ENCODE assay signal across 29 mouse cellular contexts in the genomic region with DNA sequence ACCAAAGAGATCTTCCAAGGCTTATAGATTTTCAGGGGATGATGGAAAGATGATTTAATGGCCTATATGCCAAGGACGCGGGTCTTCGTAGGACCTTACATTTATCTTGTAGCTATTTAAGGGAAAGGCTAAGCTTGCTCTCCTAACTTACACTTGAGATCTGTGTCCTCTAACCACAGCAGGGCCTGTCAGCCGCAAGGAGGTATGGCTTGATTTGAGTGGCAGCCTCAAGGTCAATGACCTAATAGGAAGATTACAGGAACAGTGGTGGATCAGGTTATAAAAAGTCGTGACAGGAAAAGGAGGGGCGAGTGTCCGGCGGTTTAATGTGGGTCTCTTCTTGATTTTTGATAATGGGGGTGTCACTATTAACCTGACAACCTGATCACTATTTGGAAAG. TPM values are rescaled to one million over a fixed set of nuclear protein-coding genes. Genes with fewer than 3 reads are reported as not detected.
DNase-seq lines count a peak whose midpoint lies in the region; ATAC-seq and TF ChIP-seq lines count a peak whose summit lies in the region.
"Had no signal": no experiment of that assay in that cellular context is flagged by ENCODE, and none has a peak within 500 bp of the region (broad histone marks: within the 10 kb centered on the region; RNA-seq: fewer than 3 reads in every experiment).

No protein-coding gene starts in this region.

- H3K9ac ChIP-seq in heart, embryonic 13.5 days = no peak overlapping the region
- no peak overlapping the region for H3K9ac ChIP-seq in heart, postnatal 0 days (replicated peaks; ENCODE audit: low read depth, low read length)
- H3K9ac ChIP-seq: embryonic facial prominence, embryonic 13.5 days; forebrain, embryonic 12.5 days; forebrain, embryonic 15.5 days; hindbrain, embryonic 14.5 days had no signal

- intact Hi-C loops in heart, postnatal 25 days (cut with DNase I) = no loop called here

- DNase-seq in adrenal gland, postnatal 14 days = peak; percentile 33
- no peak for DNase-seq in adrenal gland, postnatal 4 days (ENCODE audit: low spot score in 2 of 2)
- DNase-seq in heart, adult 11 months = no peak
- DNase-seq in heart, postnatal 0 days (ENCODE audit: low spot score) = peak; percentile 44
- DNase-seq in heart, postnatal 25 days (ENCODE audit: low spot score) = no peak
- no peak for DNase-seq in gastrocnemius, postnatal 4 days (ENCODE audit: low spot score in 2 of 2)
- DNase-seq: adrenal gland, postnatal 10 days; B cell, adult 2 months; cerebellum, adult 11-12 months; cerebellum, adult 8-10 months; cerebellum, postnatal 10 days; cerebellum, postnatal 36 days; embryo, embryonic 11 days; gastrocnemius, postnatal 25 days; kidney, adult 2 months had no signal

- no peaks in the 10 kb centered on the region for H3K27me3 ChIP-seq in heart, embryonic 13.5 days (replicated peaks)
- no peaks in the 10 kb centered on the region for H3K27me3 ChIP-seq in heart, postnatal 0 days (ENCODE audit: control insufficient read depth, insufficient read depth, low read length)
- H3K27me3 ChIP-seq: CH12.LX; embryonic facial prominence, embryonic 13.5 days; forebrain, embryonic 12.5 days; forebrain, embryonic 15.5 days; Patski had no signal

- H3K4me3 ChIP-seq in heart, embryonic 13.5 days = no peak overlapping the region
- no peak overlapping the region for H3K4me3 ChIP-seq in heart, postnatal 0 days (ENCODE audit: low read depth, low read length)
- H3K4me3 ChIP-seq: embryonic facial prominence, embryonic 10.5 days; embryonic facial prominence, embryonic 13.5 days; erythroblast, embryonic 14.5 days; forebrain, embryonic 12.5 days; forebrain, embryonic 15.5 days had no signal

- no peak for TF ChIP-seq CTCF in heart, postnatal 0 days (IDR thresholded peaks at IDR 0.05; ENCODE audit: low read depth)

- peak overlapping the region; percentile 48 for H3K27ac ChIP-seq in heart, embryonic 13.5 days (replicated peaks)
- no peak overlapping the region for H3K27ac ChIP-seq in heart, postnatal 0 days (ENCODE audit: low read depth)
- H3K27ac ChIP-seq: embryonic facial prominence, embryonic 10.5 days; embryonic facial prominence, embryonic 13.5 days; forebrain, embryonic 12.5 days; forebrain, embryonic 15.5 days; hindbrain, embryonic 14.5 days; hindbrain, postnatal 0 days had no signal

- TF ChIP-seq EP300 in heart, postnatal 0 days (IDR thresholded peaks at IDR 0.05; ENCODE audit: low read depth) = no peak

- H3K4me2 ChIP-seq in heart, embryonic 13.5 days = no peak overlapping the region
- H3K4me2 ChIP-seq in heart, postnatal 0 days (ENCODE audit: low read depth, low read length) = no peak overlapping the region
- H3K4me2 ChIP-seq: embryonic facial prominence, embryonic 13.5 days; forebrain, embryonic 12.5 days; forebrain, embryonic 15.5 days; hindbrain, embryonic 14.5 days had no signal

- 0 out of 2 replicates have a peak, but pooled peaks cover under 1% of the 10 kb centered on the region for H3K9me3 ChIP-seq in heart, embryonic 13.5 days
- no peaks in the 10 kb centered on the region for H3K9me3 ChIP-seq in heart, postnatal 0 days (replicated peaks; ENCODE audit: control insufficient read depth, low read length)
- H3K9me3 ChIP-seq: embryonic facial prominence, embryonic 10.5 days; embryonic facial prominence, embryonic 13.5 days; forebrain, embryonic 12.5 days; forebrain, embryonic 15.5 days; G1E had no signal

- 48% methylated on average over 8 of the region's 8 CpGs for WGBS in heart, embryonic 13.5 days
- 48% methylated on average over 8 of the region's 8 CpGs for WGBS in heart, postnatal 0 days

- no peak for ATAC-seq in heart, embryonic 13.5 days (ENCODE audit: extremely low read depth, insufficient number of reproducible peaks, low FRiP score, low TSS enrichment)
- ATAC-seq in heart, postnatal 0 days (ENCODE audit: insufficient read depth, low read depth) = peak; percentile 81
- ATAC-seq: forebrain, embryonic 15.5 days; hindbrain, postnatal 0 days; inflammation-experienced regulatory T-cells, adult 6 months; intestine, postnatal 0 days; Patski had no signal

- peaks cover 2% of the 10 kb centered on the region for H3K36me3 ChIP-seq in heart, embryonic 13.5 days
- 0 out of 2 replicates have a peak, but pooled peaks cover 4% of the 10 kb centered on the region for H3K36me3 ChIP-seq in heart, postnatal 0 days (replicated peaks; ENCODE audit: control insufficient read depth, insufficient read depth, low read length)
- H3K36me3 ChIP-seq: forebrain, embryonic 12.5 days; forebrain, embryonic 15.5 days had no signal

- peaks cover 12% of the 10 kb centered on the region; the same call in 1 of the 2 replicates for H3K4me1 ChIP-seq in heart, embryonic 13.5 days
- H3K4me1 ChIP-seq in heart, postnatal 0 days (ENCODE audit: control insufficient read depth, insufficient read depth) = no peaks in the 10 kb centered on the region
- H3K4me1 ChIP-seq: forebrain, embryonic 12.5 days had no signal

RNA-seq across cellular contexts. Expression of gene Chst2, which starts 44.1 kb away (rescaled TPM):
- total RNA-seq in adrenal gland, postnatal 14 days (2021) = 19.0 and 20.6 TPM in 2 replicates
- total RNA-seq in adrenal gland, postnatal 4 days (2021) = 10 to 100 TPM; 42.5 to 42.6 TPM
- 1.8 and 1.9 TPM in 2 replicates for polyA plus RNA-seq in heart, embryonic 13.5 days (2015; fragmentation: Nextera tagmentation; extraction: Ambion mirVana)
- total RNA-seq in heart, postnatal 0 days (2014; rRNA removed; ENCODE audit: low replicate concordance) = 2.6 and 2.8 TPM in 2 replicates
- 0.85 and 0.93 TPM in 2 replicates for polyA plus RNA-seq in heart, postnatal 0 days (2015; fragmentation: Nextera tagmentation; extraction: Ambion mirVana)
- 1 to 10 TPM; 1.4 TPM for total RNA-seq in heart, postnatal 25 days (2021)
- total RNA-seq in gastrocnemius, postnatal 4 days (2021) = 1 to 10 TPM; 5.4 to 5.6 TPM
- total RNA-seq: CH12.LX; granulocyte monocyte progenitor cell, adult 5-6 weeks had no signal
- polyA plus RNA-seq: G1E had no signal

Comparison
In these comparisons a context has a peak if more than half of its experiments do, and no peak if none do; other contexts are left out.
1. DNase-seq: peak in adrenal gland, postnatal 14 days (single experiment) and heart, postnatal 0 days (single experiment); none in adrenal gland, postnatal 4 days (0 of 2), heart, adult 11 months (single experiment), heart, postnatal 25 days (single experiment) and gastrocnemius, postnatal 4 days (0 of 2).